Mouse (Mus musculus) C2C12 (cell line): Measurements from ENCODE around the gene Lyplal1.

Experiments used
- CTCF ChIP-seq: IDR thresholded peaks from one replicate; pipeline ENCODE4 v1.5.1; 2011; ENCODE audit not compliant: control insufficient read depth, insufficient read depth, insufficient read length
- FOSL1 ChIP-seq: IDR thresholded peaks from one replicate; pipeline ENCODE4 v1.8.0; 2011; ENCODE audit warnings: mild to moderate bottlenecking, low read length; ENCODE audit not compliant: poor library complexity, insufficient read depth, severe bottlenecking
- MAX ChIP-seq: IDR thresholded peaks from one replicate; pipeline ENCODE4 v1.6.1; 2011; ENCODE audit warnings: mild to moderate bottlenecking, control low read depth
- MYOD1 ChIP-seq: IDR thresholded peaks from one replicate; pipeline ENCODE4 v1.6.1; 2011; ENCODE audit warnings: low read depth; ENCODE audit not compliant: control insufficient read depth, insufficient read length
- MYOG ChIP-seq: IDR thresholded peaks from one replicate; pipeline ENCODE4 v1.6.1; 2011; ENCODE audit not compliant: control insufficient read depth, insufficient read length; ENCODE audit errors: extremely low read depth

DNA sequence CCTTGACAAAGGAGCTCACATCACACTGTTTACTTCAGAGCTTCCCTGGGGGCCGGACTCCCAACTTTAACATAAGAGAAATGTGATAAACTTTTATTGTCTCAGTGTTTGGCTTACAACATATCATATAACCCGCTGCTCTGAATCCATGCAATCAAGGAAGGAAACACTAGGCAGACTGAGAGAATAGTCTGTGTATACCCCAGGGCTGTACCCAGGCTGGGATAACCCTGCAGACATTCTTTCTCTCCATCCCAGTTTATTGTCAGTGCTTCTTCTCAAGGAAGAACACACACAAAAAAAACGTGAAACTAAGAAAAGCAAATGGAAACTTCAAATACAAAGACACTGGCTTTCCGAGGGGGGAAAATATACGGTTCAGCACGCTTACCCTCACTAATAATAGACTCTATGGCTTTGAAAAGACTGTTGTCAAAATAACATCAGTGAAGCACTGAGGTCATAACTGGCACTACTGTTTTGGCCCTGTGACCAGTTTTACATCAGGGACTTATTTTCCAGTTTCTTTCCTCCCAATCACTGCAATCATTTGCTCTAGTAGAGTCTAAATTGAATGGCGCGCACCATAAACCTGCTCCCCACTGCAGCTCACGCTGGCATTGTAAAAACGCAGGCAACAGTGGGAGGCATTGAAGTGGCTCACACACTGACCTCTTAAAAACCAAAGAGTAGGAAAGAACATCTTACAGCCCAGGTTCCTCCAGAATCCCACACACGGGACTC, 73.2 kb downstream of the Lyplal1 start:
- TF ChIP-seq MAX (no peak), CTCF (no peak), MYOG (no peak), MYOD1 (no peak), FOSL1 (no peak)
